Mouse (Mus musculus): Measurements from ENCODE around the gene Aire.
"Not testable (repeated sequence)": the region's sequence is repeated elsewhere in the genome, so short reads cannot be mapped to it uniquely, and the experiment has no call there.

The Aire gene

DNA sequence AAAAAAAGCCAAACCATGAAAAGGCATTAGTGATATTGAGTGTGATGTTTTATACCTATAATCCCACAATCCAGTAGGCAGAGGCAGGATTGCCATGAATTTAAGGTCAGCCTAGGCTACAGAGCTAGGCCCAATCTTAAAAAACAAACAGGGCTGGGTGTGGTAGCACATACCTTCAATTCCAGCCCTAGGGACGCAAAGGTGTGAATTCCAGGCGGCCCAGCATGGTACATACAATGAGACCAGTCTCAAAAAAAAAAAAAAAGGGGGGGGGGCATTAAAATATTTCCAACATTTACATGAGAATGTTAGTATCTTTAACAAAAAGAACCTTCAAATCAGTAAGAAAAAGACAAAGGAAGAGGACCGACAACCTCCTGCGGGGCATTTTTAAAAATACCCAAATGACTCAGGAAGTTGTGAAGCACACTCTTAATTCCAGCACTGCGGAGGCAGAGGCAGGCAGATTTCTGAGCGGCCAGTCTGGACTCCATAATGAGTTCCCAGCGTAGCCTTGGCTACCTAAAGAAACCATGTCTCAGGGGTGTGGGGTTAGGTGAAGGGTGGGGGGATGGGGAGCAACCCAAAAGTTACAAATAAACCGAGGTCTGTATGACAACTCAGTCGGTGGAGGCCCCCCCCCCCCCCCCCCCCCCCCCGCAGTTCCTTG, 4.8 kb upstream of the Aire start:
- no peak for DNase-seq

DNA sequence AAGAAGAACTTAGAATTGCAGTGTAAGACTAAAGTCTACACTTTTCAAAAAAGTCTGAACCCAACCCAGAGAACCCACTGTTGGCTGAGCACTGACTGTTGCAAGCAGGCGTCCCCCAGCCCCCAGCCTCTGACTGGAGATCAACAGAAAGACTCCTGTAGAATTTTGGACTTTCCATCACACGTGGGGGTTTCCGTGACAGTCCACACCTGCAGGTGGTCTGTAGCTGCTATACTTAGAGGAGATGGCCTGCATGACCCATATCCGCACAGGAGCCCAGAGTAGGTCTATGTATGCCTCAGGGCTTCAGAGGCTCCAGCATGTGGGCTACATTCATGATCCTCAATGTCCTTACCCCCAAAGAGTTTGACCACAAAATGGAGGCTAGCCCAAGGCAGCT, 3.0 kb upstream of the Aire start:
- DNase-seq = no peak

DNA sequence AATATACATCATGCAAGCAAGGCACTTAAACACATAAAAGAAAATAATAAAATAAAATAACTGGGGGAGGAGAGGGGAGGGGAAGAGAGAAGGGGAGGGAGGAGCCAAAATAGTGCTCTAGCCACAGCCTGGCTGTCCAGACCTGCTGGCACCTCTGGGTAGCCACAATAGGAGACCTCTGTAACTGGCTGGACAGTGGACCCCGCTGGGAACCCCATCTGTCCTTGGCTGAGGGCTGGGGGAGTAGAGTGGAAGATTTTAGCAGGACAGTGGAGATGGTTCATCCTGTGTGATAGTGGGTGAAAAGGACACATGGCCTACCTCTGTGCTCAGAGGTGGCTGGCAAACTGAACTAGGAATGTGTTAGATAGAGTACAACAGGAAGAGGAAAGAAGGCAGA, 1.1 kb upstream of the Aire start:
- no peak for DNase-seq

DNA sequence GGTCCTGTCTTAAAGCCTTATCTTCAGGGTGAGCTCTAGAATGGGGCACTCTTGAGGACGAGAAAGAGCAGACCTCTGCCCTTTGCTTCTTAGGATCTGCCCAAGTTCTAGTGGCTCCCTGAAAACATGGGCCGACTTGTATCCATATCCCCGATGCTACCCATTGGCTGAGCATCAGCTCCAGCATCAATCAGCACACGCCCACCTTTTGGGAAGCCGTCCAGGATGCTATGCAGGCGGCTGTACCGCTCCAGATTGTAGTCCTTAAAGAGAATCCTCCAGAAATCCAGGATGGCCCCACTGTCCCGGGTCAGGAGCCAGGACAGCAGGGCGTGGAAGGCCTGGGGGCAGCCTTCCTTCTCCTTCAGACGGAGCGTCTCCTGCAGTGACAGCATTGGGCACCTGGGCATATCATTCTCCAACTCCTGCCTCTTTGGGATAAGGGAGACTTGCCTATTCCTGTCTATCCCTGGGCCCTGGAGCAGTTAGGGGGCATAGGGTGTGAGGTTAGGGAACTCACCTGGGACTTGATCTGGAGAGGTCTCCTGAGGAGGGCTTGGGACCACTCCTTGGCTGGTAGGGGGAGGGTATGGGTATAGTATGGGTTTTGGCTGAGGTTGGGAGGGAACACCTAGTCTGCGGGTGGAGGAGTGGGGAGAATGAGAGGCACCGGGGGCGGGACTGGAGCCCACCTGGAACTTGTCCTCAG, 559 bp downstream of the Aire start:
- no peak for DNase-seq

DNA sequence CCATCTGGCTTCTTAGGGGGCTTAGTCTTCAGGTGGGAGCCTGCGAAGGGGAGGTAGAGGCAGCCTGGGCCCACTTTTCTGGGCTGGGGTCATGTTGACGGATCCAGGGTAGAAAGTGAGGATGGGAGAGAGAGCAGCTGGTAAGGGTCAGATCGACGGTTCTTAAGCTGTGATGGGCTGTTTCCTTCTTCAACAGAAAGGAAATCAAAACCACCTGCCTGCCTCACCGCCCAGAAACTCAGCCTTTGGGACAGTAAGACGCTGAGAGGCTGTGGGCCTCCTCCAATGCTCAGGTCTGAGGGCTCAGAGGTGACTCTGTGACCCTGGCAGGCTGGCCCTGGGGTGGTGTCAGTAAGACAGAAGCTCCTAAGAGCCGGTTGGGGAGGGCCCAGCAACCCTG, 1.3 kb downstream of the Aire start:
- no peak for DNase-seq

DNA sequence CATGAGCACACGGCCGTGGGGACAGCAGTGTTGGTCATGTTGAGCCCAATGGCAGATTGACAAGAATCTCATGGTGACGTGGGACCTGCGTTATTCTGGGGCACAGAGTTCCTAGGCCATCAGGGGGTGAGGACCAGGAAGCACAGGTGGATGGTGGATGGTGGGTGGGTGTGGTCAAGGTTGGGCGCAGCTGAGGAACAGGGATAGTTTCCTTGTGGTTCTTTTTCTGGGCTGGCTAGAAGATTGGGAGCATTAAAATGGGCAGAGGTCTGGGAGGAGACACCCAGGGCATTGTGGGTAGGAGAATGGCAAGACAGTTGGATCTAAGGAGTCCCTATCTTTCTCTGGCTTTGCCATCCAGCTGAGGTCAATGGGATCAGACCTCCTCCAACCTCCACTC, 1.8 kb downstream of the Aire start, which contains the start of gene Dnmt3l:
TSS of gene Dnmt3l (plus strand) at position 301 of the 400 bp plus-strand sequence.
- no peak for DNase-seq

DNA sequence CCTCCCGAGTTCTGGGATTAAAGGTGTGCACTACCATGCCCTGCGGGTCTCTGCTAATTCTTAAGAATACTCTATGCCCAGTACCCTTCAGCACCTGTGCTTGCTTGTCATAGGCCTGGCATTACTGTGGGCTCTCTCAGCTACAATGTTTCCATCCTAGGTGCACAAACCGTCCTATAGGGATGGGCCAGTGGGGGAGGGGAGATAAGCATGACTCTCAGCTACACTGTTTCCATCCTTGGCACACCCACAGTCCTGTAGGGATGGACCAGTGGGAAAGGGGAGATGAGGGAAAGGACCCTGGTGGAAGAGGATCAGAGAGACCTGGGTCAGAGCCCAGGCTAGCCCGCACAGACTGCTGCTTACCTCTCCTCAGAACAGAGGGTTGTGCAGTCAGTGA, 6.3 kb downstream of the Aire start:
- no peak for DNase-seq

DNA sequence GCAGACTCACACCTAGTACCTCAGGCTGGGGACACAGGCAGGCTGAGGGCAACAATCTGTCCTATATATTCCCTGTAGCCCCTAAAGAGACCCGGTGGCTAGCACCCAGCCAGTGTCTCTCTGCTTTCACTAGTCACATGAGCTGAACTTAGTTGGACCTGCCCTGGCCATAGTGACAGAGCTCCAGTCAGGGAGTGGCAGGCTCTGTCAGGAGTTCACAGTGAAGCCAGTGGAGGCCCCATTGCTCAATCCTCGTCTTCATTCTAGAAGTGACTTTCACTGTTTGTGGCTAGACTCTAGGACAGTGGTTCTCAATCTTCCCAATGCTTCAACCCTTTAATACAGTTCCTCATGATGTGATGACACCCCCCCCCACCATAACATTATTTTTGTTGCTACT, 11.4 kb downstream of the Aire start:
- DNase-seq = no peak

DNA sequence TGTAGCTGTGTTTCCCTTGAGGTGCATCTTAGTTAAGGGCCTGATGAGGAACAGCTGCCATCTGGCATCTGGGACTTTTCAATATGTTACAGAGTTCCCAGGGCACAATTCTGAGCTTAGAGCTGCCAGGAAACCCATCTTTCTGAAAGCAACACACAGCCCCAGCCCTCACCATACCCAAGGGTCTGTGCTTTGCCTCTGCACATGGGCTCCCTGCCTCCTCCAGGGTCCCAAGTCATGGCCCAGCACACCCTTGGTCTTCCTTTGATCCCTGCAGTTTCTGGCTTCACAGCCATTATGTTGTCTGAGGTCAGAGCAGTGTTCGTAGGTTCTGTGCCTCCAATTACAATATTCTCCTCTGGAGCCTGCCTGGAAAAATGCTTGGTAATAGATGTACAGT, 14.3 kb downstream of the Aire start:
- no peak for DNase-seq

DNA sequence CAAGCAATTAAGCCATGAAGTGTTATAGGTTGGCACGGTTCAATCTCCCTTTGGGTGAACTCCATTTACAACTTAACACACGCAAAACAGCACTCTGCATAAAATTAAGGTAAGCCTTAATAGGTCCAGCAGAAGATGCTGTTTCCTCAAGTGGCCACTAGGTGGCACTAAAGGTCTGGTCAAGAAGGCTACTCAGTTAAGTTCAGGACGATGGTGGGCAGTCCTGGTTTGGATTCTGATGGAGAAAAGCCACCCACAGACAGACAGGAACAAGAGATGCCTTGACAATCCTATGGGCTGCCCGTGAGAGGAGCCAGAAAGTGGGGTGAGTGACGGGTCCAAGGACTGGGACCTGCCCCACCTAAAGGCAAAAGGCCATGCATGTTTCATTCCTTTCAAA, 15.3 kb downstream of the Aire start:
- DNase-seq = peak; percentile 77 to 82

DNA sequence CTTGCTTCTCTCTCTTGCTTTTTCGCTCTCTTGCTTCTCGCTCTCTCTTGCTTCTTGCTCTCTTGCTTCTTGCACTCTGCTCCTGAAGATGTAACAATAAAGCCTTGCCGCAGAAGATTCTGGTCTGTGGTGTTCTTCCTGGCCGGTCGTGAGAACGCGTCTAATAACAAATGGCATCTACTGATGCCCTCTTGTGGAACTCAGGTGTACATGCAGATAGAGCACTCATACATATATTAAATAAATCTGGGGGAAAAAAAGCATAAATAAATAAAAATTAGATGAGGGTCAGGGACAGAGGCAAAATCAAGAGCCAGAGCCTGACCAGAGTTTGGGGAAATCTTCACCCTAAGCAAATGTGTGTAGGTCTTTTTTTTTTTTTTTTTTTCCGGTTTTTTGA, 18.0 kb downstream of the Aire start:
- DNase-seq = not testable (repeated sequence)

DNA sequence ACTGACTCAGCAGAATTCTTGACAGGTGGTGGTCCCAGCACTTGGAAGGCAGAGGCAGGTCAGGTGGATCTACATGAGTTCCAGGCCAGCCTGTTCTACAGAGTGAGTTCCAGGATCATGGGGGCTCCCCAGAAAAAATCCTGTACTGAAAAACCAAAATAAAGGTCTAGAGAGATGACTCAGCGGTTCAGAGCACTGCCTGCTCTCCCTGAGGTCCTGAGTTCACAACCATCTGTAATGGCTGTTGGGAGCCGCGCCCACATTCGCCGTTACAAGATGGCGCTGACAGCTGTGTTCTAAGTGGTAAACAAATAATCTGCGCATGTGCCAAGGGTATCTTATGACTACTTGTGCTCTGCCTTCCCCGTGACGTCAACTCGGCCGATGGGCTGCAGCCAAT, 23.4 kb downstream of the Aire start:
- not testable (repeated sequence) for DNase-seq

DNA sequence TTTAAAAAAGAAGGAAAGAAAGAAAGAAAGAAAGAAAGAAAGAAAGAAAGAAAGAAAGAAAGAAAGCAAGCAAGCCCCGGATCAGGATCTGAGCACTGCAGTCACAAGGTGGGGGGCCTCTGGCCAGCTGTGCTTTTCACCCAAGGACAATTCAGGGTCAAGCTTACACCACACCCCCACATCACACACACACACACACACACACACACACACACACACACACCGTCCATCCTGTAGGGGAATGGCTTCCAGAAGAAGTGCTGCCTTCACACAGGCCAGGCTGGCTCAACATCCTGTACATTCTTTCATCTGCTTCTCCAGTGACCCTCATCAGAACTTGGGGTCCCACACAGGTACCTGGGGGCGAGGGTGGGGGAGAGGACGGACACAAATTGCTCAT, 24.1 kb downstream of the Aire start:
- peak in 1 of 2 experiments; percentile 8 for DNase-seq

DNA sequence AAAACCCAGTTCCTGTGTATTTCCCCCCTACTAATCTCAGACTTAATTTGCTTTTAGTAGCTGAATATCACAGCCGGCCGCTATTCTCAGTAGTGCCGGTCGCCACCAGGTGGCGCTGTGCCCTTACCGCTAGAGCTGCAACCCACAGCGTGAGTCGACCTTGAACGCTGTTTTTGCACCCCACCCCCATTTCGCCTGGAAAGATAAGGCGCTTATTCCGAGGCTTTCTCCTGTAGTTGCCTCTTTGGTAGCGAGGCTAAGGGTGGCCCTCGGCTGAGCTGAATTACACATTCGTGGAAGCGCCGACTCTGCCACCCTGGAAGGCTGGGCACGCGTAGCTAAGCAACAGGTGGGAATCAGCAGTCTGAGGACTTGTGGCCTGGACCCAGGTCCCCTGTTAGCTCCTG, 24.6 kb downstream of the Aire start:
- peak; percentile 86 to 90 for DNase-seq

DNA sequence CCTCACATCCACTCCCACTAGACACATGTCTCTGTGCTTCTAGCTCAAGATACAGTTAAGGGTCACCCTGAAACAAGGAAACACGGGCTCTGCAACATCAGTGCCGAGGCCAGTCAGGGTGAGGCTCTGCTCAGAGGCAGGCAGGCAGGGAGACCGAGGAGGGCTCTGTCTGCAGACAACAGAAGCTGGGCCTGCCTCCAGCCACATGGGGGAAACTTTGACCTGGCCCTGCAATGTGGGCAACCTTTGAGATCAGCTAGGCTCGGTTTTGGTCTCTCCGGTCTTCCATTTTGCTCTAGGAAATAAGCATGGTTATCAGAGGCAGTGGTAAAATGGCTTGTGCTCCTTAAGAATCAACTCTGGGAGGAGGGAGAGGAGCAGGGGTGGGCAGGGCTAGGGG, 27.0 kb downstream of the Aire start:
- DNase-seq = peak; percentile 50 to 73

DNA sequence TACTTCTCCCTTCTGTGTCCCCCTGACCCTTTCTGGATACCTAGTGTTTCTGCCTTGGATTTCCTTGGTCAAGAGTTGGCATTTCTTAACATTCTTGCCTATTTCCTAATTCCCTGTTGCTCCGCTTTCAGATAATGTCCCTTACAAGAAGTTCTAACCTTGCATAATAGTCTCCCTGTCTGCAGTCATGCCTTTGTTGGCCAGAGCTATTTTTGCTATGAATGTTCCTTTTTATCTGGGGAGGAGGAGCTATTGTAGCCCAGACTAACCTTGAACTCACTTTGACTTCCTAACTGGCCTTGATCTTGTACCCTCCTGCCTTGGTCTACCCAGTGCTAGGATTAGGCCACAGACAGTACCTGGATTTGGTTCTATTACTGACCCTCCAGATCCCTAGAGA, 27.9 kb downstream of the Aire start:
- no peak for DNase-seq

DNA sequence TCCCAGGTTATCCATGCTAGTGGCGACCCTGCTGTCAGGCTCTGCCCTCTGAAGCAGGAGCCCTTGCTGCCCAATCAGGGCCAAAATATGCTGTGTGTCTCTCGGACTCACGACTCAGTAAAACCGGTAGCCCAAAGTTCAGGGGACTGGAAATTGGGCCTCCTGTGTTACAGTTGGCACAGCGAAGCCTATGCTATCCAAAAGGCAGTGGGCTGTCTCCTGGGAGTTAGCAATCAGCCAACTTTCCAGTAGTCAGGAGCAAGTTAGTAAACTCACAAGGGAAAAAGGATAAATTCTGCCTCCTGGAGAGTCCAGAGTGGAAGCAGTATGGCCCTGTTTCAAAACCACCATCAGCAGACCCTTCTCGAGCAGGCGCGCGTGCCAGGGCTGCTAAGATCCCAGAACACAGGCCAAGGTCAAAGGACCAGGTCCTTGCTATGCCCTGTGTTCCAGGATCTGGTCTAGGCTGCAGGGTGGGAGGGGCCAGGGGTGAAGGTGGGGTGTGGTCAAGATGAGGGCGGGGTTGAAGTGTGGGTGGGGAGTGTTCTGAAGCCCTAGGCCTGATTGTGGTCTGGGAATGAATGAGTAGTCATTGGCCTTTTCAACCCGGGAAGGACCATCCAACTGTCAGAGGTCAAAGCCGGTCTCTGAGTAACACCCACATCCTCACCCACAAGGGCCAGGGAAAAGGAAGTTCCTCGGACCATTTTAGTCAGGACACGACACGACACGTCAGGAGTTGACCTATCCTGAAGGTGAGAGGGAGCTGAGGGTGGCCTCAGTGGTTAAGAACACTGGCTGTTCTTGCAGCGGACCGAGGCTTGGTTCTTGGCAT, 30.5 kb downstream of the Aire start:
- DNase-seq = no peak

DNA sequence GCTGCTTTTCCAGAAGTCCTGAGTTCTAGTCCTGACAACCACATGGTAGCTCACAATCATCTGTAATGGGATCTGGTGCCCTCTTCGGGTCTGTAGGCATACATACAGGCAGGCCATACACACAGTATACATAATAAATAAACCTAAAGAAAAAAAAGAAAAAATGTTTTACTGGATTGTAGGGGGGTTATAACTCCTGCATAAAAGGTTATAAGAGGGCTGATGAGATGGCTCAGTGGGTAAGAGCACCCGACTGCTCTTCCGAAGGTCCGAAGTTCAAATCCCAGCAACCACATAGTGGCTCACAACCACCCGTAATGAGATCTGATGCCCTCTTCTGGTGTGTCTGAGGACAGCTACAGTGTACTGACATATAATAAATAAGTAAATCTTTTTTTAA, 32.3 kb downstream of the Aire start:
- DNase-seq = not testable (repeated sequence)

DNA sequence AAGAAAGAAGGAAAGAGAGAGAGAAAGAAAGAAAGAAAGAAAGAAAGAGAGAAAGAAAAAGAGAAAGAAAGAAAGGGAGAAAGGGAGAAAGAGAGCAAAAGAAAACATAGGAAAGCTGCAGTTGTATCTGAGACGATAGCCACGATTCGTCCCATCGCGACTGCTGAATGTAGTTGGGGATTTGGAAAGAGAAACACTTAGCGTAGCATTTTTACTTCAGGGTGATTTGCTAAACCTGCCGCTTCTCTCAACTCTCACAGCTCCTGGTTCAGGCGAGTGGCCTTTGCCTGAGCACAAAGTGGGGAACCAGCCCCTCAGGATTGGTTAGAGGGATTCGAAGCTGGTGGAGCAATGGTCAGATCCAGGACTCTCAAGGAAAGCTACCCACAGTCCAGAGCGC, 33.1 kb downstream of the Aire start:
- DNase-seq = no peak

DNA sequence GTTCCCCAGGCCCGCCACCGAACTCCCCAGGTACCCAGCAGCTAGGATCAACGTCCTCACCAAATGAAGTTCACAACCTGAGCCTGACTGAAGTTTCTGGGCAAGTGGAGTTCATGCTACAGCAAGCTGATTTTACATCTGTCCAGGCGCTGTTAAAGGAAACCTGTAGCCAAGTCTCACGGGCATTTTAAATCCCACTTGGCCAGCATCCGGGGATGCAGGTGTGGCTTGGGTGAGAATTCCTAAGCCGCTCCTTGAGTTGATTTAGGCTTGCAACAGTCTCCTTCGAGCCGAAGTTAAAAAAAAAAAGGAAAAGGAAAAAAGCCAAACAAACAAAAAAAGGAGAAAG, 33.5 kb downstream of the Aire start, which contains the start of gene Pfkl:
TSS of gene Pfkl (minus strand) at position 139 of the 349 bp plus-strand sequence.
- no peak for DNase-seq

DNA sequence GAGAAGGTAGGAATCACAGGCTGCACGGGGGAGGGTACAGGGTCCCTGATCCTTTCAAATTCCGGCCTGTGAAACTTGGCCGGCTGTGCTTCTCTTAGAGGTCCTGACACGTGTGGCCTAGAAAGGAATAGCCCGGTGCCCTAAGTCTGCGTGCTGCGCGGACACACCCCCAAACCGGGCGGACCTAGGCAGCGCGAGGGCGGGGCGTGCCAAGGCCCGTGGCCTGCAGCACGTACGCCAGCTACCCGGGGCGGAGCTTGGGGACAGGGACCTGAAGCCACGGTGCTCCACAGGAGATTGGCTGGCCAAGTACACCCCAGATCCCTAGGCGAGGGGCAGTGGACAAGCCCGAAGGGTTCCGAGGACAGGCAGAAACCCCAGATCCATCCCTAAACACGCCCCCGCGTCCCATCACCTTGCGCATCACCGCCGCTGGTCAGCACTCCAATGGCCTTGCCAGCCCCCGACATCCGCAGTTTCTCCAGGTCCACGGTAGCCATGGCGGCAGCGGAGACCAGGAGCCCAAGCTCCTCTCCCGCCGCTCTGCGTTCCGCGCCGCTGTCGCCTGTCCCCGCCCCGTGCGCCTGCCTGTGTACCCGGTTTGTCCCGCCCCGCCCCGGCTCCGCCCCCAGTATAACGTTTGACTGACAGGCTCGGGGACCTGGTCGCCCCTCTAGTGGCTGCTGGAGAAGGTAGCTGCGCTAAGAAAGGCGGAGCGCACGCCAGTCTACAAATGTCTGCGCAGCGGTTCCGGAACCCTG, 34.0 kb downstream of the Aire start:
- peak; percentile 98 to 99 for DNase-seq

DNA sequence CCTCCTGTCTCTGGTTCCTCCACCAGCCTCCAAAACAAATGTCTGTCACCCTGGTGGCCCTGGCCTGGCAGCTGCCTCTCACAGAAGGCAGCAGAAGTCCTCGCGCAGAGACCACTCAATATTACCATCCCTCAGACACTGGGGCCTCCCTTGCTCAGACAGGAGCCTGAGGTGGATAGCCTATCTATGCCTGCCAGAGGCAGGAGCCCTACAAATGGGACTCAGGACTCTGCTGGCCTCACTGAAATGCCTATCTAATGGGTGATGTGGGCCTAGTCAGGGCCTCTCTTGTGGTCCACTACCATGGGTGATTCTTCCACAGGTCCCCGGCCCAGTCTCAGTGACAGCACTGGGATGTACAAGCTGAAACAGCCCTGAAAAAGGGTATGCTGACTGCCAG, 35.2 kb downstream of the Aire start:
- no peak for DNase-seq

DNA sequence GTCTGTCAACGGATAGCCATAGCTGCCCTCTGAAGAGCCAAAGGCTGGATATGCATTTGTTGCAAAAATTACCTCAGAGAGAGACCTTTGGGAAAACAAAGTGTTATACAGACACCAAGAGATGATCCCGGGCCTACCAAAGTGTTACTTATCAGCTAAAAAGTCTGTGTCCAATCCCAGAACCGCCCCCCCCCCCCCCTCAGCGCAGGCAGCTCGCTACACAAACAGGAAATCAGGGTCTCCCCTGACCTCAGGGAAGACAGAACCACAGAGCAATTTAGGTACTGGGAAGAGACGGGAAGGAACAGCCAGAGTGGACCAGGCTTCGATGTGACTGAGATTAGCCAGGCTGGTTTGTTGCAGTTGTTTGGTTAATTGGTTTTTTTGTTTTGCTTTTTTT, 36.2 kb downstream of the Aire start:
- no peak for DNase-seq
